ENCODE assay signal across 13 mouse cellular contexts in genomic region chr4:22342816-22343573, GRCm38 (mm10). TPM values are rescaled to one million over a fixed set of nuclear protein-coding genes. Genes with fewer than 3 reads are reported as not detected.
DNase-seq lines count a peak whose midpoint lies in the region; ATAC-seq and TF ChIP-seq lines count a peak whose summit lies in the region.
"Had no signal": no experiment of that assay in that cellular context is flagged by ENCODE, and none has a peak within 500 bp of the region (broad histone marks: within the 10 kb centered on the region; RNA-seq: fewer than 3 reads in every experiment).

No protein-coding gene starts in this region.

- ATAC-seq in forebrain, embryonic 14.5 days: peak; percentile 62; the same call in 1 of the 2 replicates
- no peak for ATAC-seq in forebrain, embryonic 11.5 days (replicated peaks; ENCODE audit: low FRiP score)
- no peak for ATAC-seq in midbrain, postnatal 0 days (ENCODE audit: low FRiP score)
- no peak for ATAC-seq in midbrain, embryonic 15.5 days (replicated peaks)

- peak; percentile 70 for DNase-seq in forebrain, embryonic 14.5 days (ENCODE audit: low spot score)
- DNase-seq in forebrain, embryonic 11.5 days (ENCODE audit: low spot score): no peak
- peak; percentile 45 to 50 for DNase-seq in kidney, postnatal 4 days
- DNase-seq in kidney, adult 8-10 months: no peak
- DNase-seq in midbrain, postnatal 0 days (ENCODE audit: low spot score): peak; percentile 17
- no peak for DNase-seq in adrenal gland, adult (ENCODE audit: inconsistent age in 2 of 2, low spot score in 1 of 2)
- DNase-seq: adrenal gland, adult 2 months; right cerebral cortex, postnatal 25 days; thymus, postnatal 25 days had no signal

- no peak overlapping the region for H3K27ac ChIP-seq in forebrain, embryonic 14.5 days (ENCODE audit: low read depth, low read length)
- no peak overlapping the region for H3K27ac ChIP-seq in forebrain, embryonic 11.5 days (ENCODE audit: low read depth, low read length)
- H3K27ac ChIP-seq in midbrain, postnatal 0 days (ENCODE audit: low read depth, low read length): no peak overlapping the region
- H3K27ac ChIP-seq in midbrain, embryonic 15.5 days: no peak overlapping the region
- H3K27ac ChIP-seq: embryonic facial prominence, embryonic 13.5 days; hindbrain, embryonic 15.5 days; left cerebral cortex, adult 2 months had no signal

- H3K36me3 ChIP-seq in forebrain, embryonic 14.5 days (ENCODE audit: control insufficient read depth, insufficient read depth, low read length): no peaks in the 10 kb centered on the region
- H3K36me3 ChIP-seq in forebrain, embryonic 11.5 days (ENCODE audit: control insufficient read depth, insufficient read depth, low read length): no peaks in the 10 kb centered on the region
- H3K36me3 ChIP-seq in midbrain, postnatal 0 days (ENCODE audit: insufficient read depth, low read length): no peaks in the 10 kb centered on the region
- no peaks in the 10 kb centered on the region for H3K36me3 ChIP-seq in midbrain, embryonic 15.5 days (replicated peaks)
- H3K36me3 ChIP-seq: embryonic facial prominence, embryonic 13.5 days; hindbrain, embryonic 15.5 days had no signal

- WGBS in forebrain, embryonic 14.5 days: 47% methylated on average over 8 of the region's 8 CpGs
- WGBS in forebrain, embryonic 11.5 days: 77% methylated on average over 8 of the region's 8 CpGs
- WGBS in midbrain, postnatal 0 days: 68% methylated on average over 8 of the region's 8 CpGs
- WGBS in midbrain, embryonic 15.5 days: 73% methylated on average over 8 of the region's 8 CpGs

- no peak for TF ChIP-seq CTCF in midbrain, postnatal 0 days (IDR thresholded peaks at IDR 0.05)

- no peak overlapping the region for H3K4me3 ChIP-seq in forebrain, embryonic 14.5 days (ENCODE audit: low read depth, low read length)
- no peak overlapping the region for H3K4me3 ChIP-seq in forebrain, embryonic 11.5 days (ENCODE audit: low read depth, low read length)
- no peak overlapping the region for H3K4me3 ChIP-seq in midbrain, postnatal 0 days (ENCODE audit: low read depth, low read length)
- no peak overlapping the region for H3K4me3 ChIP-seq in midbrain, embryonic 15.5 days
- H3K4me3 ChIP-seq: embryonic facial prominence, embryonic 13.5 days; hindbrain, embryonic 15.5 days; left cerebral cortex, adult 2 months had no signal

- H3K27me3 ChIP-seq in forebrain, embryonic 14.5 days (replicated peaks; ENCODE audit: control insufficient read depth, insufficient read depth, low read length): no peaks in the 10 kb centered on the region
- no peaks in the 10 kb centered on the region for H3K27me3 ChIP-seq in forebrain, embryonic 11.5 days (ENCODE audit: control insufficient read depth, insufficient read depth, low read length)
- no peaks in the 10 kb centered on the region for H3K27me3 ChIP-seq in midbrain, postnatal 0 days (ENCODE audit: insufficient read depth, low read length)
- no peaks in the 10 kb centered on the region for H3K27me3 ChIP-seq in midbrain, embryonic 15.5 days (replicated peaks)
- H3K27me3 ChIP-seq: embryonic facial prominence, embryonic 13.5 days; hindbrain, embryonic 15.5 days had no signal

- H3K4me1 ChIP-seq in forebrain, embryonic 14.5 days (ENCODE audit: control insufficient read depth, insufficient read depth, low read length): no peaks in the 10 kb centered on the region
- H3K4me1 ChIP-seq in forebrain, embryonic 11.5 days (replicated peaks; ENCODE audit: control insufficient read depth, insufficient read depth, low read length): no peaks in the 10 kb centered on the region
- H3K4me1 ChIP-seq in midbrain, postnatal 0 days (ENCODE audit: insufficient read depth, low read length): no peaks in the 10 kb centered on the region
- no peaks in the 10 kb centered on the region for H3K4me1 ChIP-seq in midbrain, embryonic 15.5 days
- H3K4me1 ChIP-seq: embryonic facial prominence, embryonic 13.5 days; hindbrain, embryonic 15.5 days had no signal

- H3K9ac ChIP-seq in forebrain, embryonic 14.5 days (ENCODE audit: low read length): no peak overlapping the region
- no peak overlapping the region for H3K9ac ChIP-seq in forebrain, embryonic 11.5 days (ENCODE audit: low read length)
- H3K9ac ChIP-seq in midbrain, postnatal 0 days (replicated peaks; ENCODE audit: low read length, poor library complexity, severe bottlenecking): no peak overlapping the region
- H3K9ac ChIP-seq in midbrain, embryonic 15.5 days: no peak overlapping the region
- H3K9ac ChIP-seq: embryonic facial prominence, embryonic 13.5 days; hindbrain, embryonic 15.5 days had no signal

- no peaks in the 10 kb centered on the region for H3K9me3 ChIP-seq in forebrain, embryonic 14.5 days (replicated peaks; ENCODE audit: control insufficient read depth, low read length)
- no peaks in the 10 kb centered on the region for H3K9me3 ChIP-seq in forebrain, embryonic 11.5 days (ENCODE audit: control insufficient read depth, low read length)
- H3K9me3 ChIP-seq in midbrain, postnatal 0 days (ENCODE audit: low read length): no peaks in the 10 kb centered on the region
- H3K9me3 ChIP-seq in midbrain, embryonic 15.5 days: no peaks in the 10 kb centered on the region
- H3K9me3 ChIP-seq: embryonic facial prominence, embryonic 13.5 days; hindbrain, embryonic 15.5 days had no signal

- H3K4me2 ChIP-seq in forebrain, embryonic 14.5 days (ENCODE audit: low read length): no peak overlapping the region
- no peak overlapping the region for H3K4me2 ChIP-seq in forebrain, embryonic 11.5 days (ENCODE audit: low read depth, low read length, severe bottlenecking)
- H3K4me2 ChIP-seq in midbrain, postnatal 0 days (ENCODE audit: low read depth, low read length, poor library complexity, severe bottlenecking): no peak overlapping the region
- H3K4me2 ChIP-seq in midbrain, embryonic 15.5 days: no peak overlapping the region
- H3K4me2 ChIP-seq: embryonic facial prominence, embryonic 13.5 days; hindbrain, embryonic 15.5 days had no signal

RNA-seq across cellular contexts. Expression of gene Fbxl4, which starts 14.3 kb away (rescaled TPM):
- polyA plus RNA-seq in forebrain, embryonic 14.5 days (2014; fragmentation: Nextera tagmentation; extraction: Ambion mirVana): 13.3 and 15.0 TPM in 2 replicates
- polyA plus RNA-seq in forebrain, embryonic 11.5 days (2014; fragmentation: Nextera tagmentation; extraction: Ambion mirVana): 7.8 and 7.9 TPM in 2 replicates
- total RNA-seq in midbrain, postnatal 0 days (2014; rRNA removed): 30.8 and 32.8 TPM in 2 replicates
- polyA plus RNA-seq in midbrain, postnatal 0 days (2015; fragmentation: Nextera tagmentation; extraction: Ambion mirVana): 16.8 and 17.9 TPM in 2 replicates
- polyA plus RNA-seq in midbrain, embryonic 15.5 days (2015; fragmentation: Nextera tagmentation; extraction: Ambion mirVana): 14.0 and 15.5 TPM in 2 replicates

Comparison
In these comparisons a context has a peak if more than half of its experiments do, and no peak if none do; other contexts are left out.
1. DNase-seq: peak in forebrain, embryonic 14.5 days (single experiment), kidney, postnatal 4 days (2 of 2) and midbrain, postnatal 0 days (single experiment); none in forebrain, embryonic 11.5 days (single experiment), kidney, adult 8-10 months (0 of 2) and adrenal gland, adult (0 of 2).